Mouse (Mus musculus): ENCODE measurements around the gene Gm9602.
"Not testable (repeated sequence)": the region's sequence is repeated elsewhere in the genome, so short reads cannot be mapped to it uniquely, and the experiment has no call there.

Gm9602 gene

GRCm38 (mm10) chr14:4776037-4776436, at the start of gene Gm9602:
TSS of gene Gm9602 (plus strand) at chr14:4776337.
- not testable (repeated sequence) for DNase-seq (ENCODE audit: low spot score in 2 of 2)

GRCm38 (mm10) chr14:4806421-4806820, 30.3 kb downstream of the Gm9602 start:
- DNase-seq (ENCODE audit: low spot score in 2 of 2), result peak in 1 of 2 experiments; percentile 0

GRCm38 (mm10) chr14:4821950-4822349, 45.8 kb downstream of the Gm9602 start:
- DNase-seq (ENCODE audit: low spot score in 2 of 2), result peak in 1 of 2 experiments; percentile 0

Data from urinary bladder, adult 18-20 months (tissue).